Mouse (Mus musculus) CD8-positive naive resting alpha-beta T cell, adult 2 months (primary cell): ENCODE measurements around the gene Col25a1.

ENCODE experiments used
- DNase-seq, 2 experiments: peaks; one replicate each; pipeline ENCODE4 v3.0.0; 2022; ENCODE audit warnings: low read depth in 2 of 2, low spot score in 2 of 2

Col25a1 gene

GRCm38 (mm10) chr3:130131201-130131600 lies at the start of gene Col25a1:
Gene Col25a1, plus strand, starts transcription at chr3:130131501.
- DNase-seq, result no peak

GRCm38 (mm10) chr3:130083312-130083711 lies 48.0 kb upstream of the Col25a1 start:
- no peak for DNase-seq

GRCm38 (mm10) chr3:130086372-130087080 lies 44.8 kb upstream of the Col25a1 start:
- no peak for DNase-seq

- DNase-seq, result no peak
Measured at GRCm38 (mm10) chr3:130087466-130087865, 43.8 kb upstream of the Col25a1 start.

GRCm38 (mm10) chr3:130088654-130089053 lies 42.6 kb upstream of the Col25a1 start:
- no peak for DNase-seq

DNA sequence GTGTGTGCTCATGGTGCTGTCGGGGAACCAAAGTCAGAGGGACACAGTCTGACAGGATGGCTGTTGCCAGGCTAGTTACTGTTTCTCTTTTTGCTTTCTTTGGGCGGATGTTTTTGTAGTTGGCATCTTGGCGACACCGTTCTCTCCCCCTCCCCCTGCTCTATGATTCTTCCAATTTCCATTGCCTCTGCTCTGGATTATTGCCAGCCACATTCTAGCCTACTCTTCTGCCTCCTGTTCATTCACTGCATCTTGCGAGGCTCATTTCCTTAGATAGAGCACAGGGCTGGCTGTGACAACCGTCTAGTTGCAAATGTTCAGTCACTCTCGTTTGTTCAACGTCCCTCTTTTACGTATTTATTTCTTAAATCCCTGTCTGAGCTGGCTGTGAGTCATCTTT lies 40.8 kb upstream of the Col25a1 start:
- DNase-seq, result no peak

GRCm38 (mm10) chr3:130094125-130094704 lies 37.1 kb upstream of the Col25a1 start:
- no peak for DNase-seq

- no peak for DNase-seq
Measured at GRCm38 (mm10) chr3:130095160-130095781, 36.0 kb upstream of the Col25a1 start.

- DNase-seq, result no peak
Measured at GRCm38 (mm10) chr3:130103486-130103885, 27.8 kb upstream of the Col25a1 start.

DNA sequence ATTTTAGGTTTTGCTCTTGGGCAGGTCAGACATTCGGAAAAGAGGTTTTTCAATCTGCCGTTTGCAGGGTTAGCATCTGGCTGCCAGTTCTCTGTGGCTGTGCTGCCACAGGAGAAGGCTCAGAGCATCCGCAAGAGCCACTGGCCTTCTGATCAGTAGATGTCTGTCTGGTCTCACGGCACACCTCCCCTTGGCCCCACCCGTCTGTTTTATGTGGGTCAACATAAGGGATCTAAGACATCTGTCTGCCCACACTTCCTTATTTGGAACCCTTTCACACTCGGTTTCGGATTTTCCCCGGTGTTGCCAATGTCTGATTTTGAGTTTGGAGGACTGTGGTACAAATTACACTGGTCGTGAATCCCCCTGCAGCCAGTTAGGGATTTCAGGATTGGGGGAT lies 26.8 kb upstream of the Col25a1 start:
- DNase-seq, result no peak

- DNase-seq, result no peak
Measured at GRCm38 (mm10) chr3:130116886-130117285, 14.4 kb upstream of the Col25a1 start.

DNA sequence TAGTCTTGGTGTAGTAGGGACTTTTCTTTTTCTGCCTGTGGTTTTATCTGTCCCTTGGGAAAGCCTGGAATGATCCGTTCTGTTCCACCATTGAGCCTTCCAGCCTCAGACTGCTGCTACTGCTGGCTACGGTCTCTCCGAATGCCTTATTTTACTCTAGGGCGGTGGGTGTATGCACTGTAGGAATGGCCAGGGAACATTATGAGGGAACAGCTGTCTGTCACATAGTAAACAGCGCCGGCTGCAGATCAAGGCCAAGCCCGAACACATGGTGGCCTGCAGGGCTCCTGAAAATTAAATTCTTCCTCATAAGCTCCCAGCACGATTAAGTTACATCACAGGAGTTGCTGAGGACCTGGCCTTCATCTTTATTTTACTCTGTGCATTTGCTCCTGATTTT lies 3.5 kb upstream of the Col25a1 start:
- no peak for DNase-seq

DNA sequence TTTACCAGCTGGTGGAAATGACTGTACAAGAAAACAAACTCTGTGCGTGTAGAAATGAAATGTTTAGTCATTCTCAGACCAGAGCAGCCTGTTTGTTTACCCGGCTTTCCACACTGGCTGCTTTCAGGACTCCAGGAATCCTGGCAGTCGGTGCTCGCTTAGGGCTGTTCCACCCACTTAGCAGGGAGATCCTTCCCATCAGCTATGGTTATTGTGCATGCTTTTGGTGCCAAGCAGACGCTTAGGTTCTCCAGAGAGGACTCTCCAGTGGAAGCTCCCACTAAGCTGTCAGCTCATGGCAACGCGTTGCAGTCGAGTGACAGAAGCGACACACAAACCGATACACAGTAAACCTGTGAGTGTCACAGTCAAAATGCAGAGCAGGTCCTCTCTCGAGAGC lies 2.7 kb upstream of the Col25a1 start:
- DNase-seq, result no peak

- no peak for DNase-seq
Measured at GRCm38 (mm10) chr3:130129635-130130206, 1.6 kb upstream of the Col25a1 start.

GRCm38 (mm10) chr3:130137204-130137603 lies 5.9 kb downstream of the Col25a1 start:
- DNase-seq, result no peak

- no peak for DNase-seq
Measured at GRCm38 (mm10) chr3:130137640-130138039, 6.3 kb downstream of the Col25a1 start.

DNA sequence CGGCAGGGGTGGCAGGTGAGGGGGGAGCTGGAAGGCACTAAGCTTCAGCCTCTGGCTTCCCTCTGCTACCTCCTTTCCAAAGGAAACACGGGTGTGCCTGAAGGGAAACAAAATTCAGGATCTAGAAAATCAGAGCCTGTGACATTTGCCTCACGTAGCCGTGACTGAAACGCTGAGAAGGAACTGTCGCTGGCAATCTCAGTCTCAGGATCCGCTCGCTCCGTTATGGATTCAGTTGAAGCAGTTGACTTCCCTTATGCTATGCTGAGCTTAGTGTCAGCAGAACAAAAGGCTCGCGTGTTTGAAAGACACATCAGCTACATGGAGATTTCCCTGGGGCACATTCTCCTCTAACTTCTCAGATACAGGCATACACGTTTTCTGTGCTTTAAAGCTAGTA lies 14.6 kb downstream of the Col25a1 start:
- no peak for DNase-seq

- no peak for DNase-seq
Measured at GRCm38 (mm10) chr3:130147827-130148226, 16.5 kb downstream of the Col25a1 start.

DNA sequence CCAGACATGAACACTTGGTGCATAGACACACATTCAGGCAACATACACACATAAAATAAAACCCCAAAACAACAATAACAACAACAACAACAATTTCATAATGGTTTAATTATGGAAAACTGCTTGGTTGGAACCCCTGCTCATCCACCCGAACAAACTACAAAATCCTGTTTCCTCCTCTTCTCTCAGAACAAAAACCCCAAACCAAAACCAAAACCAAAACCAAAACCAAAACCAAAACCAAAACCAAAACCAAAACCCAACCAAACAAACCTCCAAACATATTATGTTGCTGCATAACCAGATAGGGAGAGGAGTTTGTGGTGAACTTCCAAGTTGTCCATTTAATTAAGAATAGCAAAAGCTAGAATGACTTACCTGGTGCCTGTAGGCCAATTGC lies 17.9 kb downstream of the Col25a1 start:
- DNase-seq, result no peak

GRCm38 (mm10) chr3:130153117-130153516 lies 21.8 kb downstream of the Col25a1 start:
- no peak for DNase-seq

DNA sequence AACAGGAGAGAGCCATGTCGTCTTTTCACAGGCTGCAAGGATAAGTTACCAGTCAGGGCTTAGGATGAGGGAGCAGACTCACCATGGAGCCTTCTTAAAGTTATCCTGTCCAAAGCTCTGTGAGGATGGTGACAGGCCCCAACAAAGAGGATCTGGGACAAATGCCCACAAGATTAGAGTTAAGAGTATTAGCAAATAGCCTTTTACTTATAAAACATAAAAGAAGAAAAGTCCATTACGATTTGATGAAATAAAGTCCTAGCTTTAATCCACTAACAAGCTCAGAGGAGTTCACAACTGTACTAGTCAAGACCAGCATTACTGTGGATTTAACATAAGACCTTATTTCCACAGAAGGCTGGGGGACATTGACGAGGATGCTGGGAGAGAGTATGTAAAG lies 26.2 kb downstream of the Col25a1 start:
- no peak for DNase-seq

DNA sequence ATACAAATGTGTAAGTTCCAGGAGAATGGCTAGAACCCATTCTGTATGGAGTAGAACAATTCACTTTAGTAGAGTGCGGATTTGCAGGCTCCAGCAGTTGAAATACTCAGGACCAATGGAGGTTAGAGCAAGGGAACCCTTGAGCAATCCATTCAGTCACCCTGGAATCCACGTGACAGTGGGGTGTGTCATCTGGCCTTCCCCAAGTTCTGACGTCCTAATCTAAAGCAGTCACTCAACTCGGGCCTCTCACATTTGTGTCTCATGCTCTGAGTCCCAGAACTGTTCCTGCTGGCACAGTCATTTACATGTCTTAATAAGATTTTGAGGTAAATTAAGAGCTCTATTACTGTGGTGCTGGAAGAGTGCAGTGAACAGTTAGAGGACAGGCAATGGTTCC lies 28.6 kb downstream of the Col25a1 start:
- no peak for DNase-seq
